Mouse (Mus musculus): ENCODE data around the gene Allc. TPM values are rescaled to one million over a fixed set of nuclear protein-coding genes. Genes with fewer than 3 reads are reported as not detected.

The Allc gene
- total and polyA plus RNA-seq, 3 experiments: not detected

DNA sequence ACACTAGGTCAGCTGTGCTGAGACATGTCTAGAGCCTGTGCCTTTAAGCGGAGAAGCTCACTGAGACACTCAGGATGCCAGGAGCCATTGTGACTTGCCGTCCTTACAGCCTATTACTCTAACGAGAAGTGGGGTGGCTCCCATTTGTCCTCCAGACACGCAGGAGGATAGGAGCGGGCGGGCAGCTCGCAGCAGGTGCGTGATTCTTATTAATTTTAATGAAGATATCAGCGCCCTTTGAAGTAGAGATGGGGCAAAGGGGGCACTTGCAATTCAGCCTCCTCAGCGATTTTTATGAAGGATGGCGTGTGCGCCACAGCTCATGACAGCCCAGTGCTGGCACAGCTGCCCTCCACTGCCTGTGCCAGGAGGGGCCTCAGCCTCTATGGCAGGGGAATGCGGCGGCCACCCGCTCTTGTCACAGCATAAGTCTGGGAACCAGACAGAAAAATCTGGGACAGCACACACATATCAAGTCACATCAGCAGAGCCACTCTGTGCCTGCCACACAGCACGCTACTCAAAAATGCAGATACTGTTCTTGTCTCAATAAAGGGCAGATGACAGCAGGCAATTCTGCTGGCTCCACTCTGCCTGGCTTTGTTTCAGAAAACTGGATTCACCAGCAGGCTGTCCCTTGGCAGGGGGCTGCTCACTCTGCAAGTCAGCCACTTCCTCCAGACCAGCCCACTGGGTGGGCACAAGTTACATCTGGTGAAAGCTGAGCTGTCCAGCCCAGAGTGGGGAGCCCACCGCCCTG lies 25.4 kb upstream of the Allc start:
- no peak for DNase-seq (ENCODE audit: extremely low read depth)
- no peak overlapping the region for H3K4me2 ChIP-seq (ENCODE audit: insufficient read depth, low read depth, poor library complexity, severe bottlenecking)
- no peaks in the 10 kb centered on the region for H3K9me3 ChIP-seq (replicated peaks; ENCODE audit: low read length)
- no peaks in the 10 kb centered on the region for H3K27me3 ChIP-seq (replicated peaks)
- H3K4me3 ChIP-seq (replicated peaks in 1 of 3; ENCODE audit: low read depth in 2 of 3, low read length in 2 of 3, poor library complexity in 1 of 3): no peak overlapping the region
- no peaks in the 10 kb centered on the region; a peak in 1 of 4 replicates for H3K4me1 ChIP-seq (ENCODE audit: control insufficient read depth in 1 of 2, insufficient read depth in 2 of 2)
- H3K27ac ChIP-seq (ENCODE audit: insufficient read depth, low read depth): no peak overlapping the region
- H3K79me2 ChIP-seq (replicated peaks; ENCODE audit: control insufficient read depth, extremely low read depth, insufficient read depth, poor library complexity, severe bottlenecking): no peaks in the 10 kb centered on the region
- no peak overlapping the region for H3K9ac ChIP-seq (ENCODE audit: insufficient read depth, low read depth)
- TF ChIP-seq NRF1 (IDR thresholded peaks at IDR 0.05; ENCODE audit: low read depth, low read length) (no peak), JUND (conservative IDR thresholded peaks at IDR 0.05; ENCODE audit: low read depth, low read length) (no peak), MAFK (IDR thresholded peaks at IDR 0.05; ENCODE audit: insufficient replicate concordance, low read length) (no peak), HCFC1 (IDR thresholded peaks at IDR 0.05; ENCODE audit: low read depth, low read length) (no peak), MXI1 (IDR thresholded peaks at IDR 0.05; ENCODE audit: low read depth, low read length) (no peak), POLR2A (IDR thresholded peaks at IDR 0.05; ENCODE audit: low read depth, low read length) (no peak), NELFE (IDR thresholded peaks at IDR 0.05; ENCODE audit: low read depth, low read length) (no peak), MYC (IDR thresholded peaks at IDR 0.05; ENCODE audit: low read depth, low read length) (no peak), E2F4 (IDR thresholded peaks at IDR 0.05; ENCODE audit: insufficient replicate concordance, low read depth, low read length) (no peak), IRF4 (IDR thresholded peaks at IDR 0.05; ENCODE audit: low read depth, low read length) (no peak), CHD1 (IDR thresholded peaks at IDR 0.05; ENCODE audit: low read depth, low read length) (no peak), BHLHE40 (IDR thresholded peaks at IDR 0.05; ENCODE audit: low read depth, low read length) (no peak), ZMIZ1 (IDR thresholded peaks at IDR 0.05; ENCODE audit: low read depth, low read length) (no peak)
- in situ Hi-C loops (cut with MboI; ENCODE audit: low pct_ligation_motif_present, low pct_unique_long_range_greater_than_20kb, low sequenced_read_pairs): no loop called here
- dilution Hi-C loops (cut with MboI; ENCODE audit: extremely low pct_ligation_motif_present, extremely low pct_unique_long_range_greater_than_20kb, low sequenced_read_pairs): no loop called here
- no peaks in the 10 kb centered on the region for H3K36me3 ChIP-seq (replicated peaks in 1 of 2; ENCODE audit: control insufficient read depth in 1 of 2, insufficient read depth in 1 of 2, low read length in 1 of 2)

DNA sequence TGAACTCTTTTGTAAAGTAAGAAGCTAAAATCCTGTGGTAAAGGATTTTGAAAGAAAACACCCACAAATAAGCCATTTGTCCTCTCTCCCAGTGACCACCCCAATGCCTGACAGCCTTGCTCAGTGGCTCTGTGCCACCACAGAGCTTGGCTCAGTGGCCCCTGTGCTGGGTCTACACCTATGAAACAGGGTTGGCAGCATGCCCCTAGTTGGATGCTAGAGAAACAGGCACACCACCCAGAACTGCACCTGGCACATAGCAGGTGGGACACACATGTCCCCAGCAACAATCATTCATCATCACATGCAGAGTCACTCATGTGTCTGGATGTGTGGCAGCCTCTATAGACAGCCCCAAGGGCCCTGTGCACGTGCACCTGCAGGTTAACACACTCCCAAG lies 21.2 kb upstream of the Allc start:
- Histone ChIP-seq H3K4me2 (ENCODE audit: insufficient read depth, low read depth, poor library complexity, severe bottlenecking) (no peak overlapping the region), H3K27ac (ENCODE audit: insufficient read depth, low read depth) (no peak overlapping the region), H3K4me1 (ENCODE audit: control insufficient read depth in 1 of 2, insufficient read depth in 2 of 2) (no peaks in the 10 kb centered on the region), H3K4me3 (replicated peaks in 1 of 3; ENCODE audit: low read depth in 2 of 3, low read length in 2 of 3, poor library complexity in 1 of 3) (no peak overlapping the region), H3K79me2 (replicated peaks; ENCODE audit: control insufficient read depth, extremely low read depth, insufficient read depth, poor library complexity, severe bottlenecking) (no peaks in the 10 kb centered on the region), H3K27me3 (replicated peaks) (peaks cover 17% of the 10 kb centered on the region), H3K9ac (ENCODE audit: insufficient read depth, low read depth) (no peak overlapping the region), H3K9me3 (replicated peaks; ENCODE audit: low read length) (no peaks in the 10 kb centered on the region), H3K36me3 (replicated peaks in 1 of 2; ENCODE audit: control insufficient read depth in 1 of 2, insufficient read depth in 1 of 2, low read length in 1 of 2) (no peaks in the 10 kb centered on the region)
- no peak for DNase-seq (ENCODE audit: extremely low read depth)
- dilution Hi-C loops (cut with MboI; ENCODE audit: extremely low pct_ligation_motif_present, extremely low pct_unique_long_range_greater_than_20kb, low sequenced_read_pairs) (no loop called here), in situ Hi-C loops (cut with MboI; ENCODE audit: low pct_ligation_motif_present, low pct_unique_long_range_greater_than_20kb, low sequenced_read_pairs) (no loop called here)
- no peak for TF ChIP-seq CHD1 (IDR thresholded peaks at IDR 0.05; ENCODE audit: low read depth, low read length)
- TF ChIP-seq USF1 (IDR thresholded peaks at IDR 0.05; ENCODE audit: low read depth, low read length): no peak
- TF ChIP-seq KAT2A (IDR thresholded peaks at IDR 0.05; ENCODE audit: insufficient replicate concordance, low read length): no peak
- TF ChIP-seq RCOR1 (conservative IDR thresholded peaks at IDR 0.05; ENCODE audit: low read depth, low read length): no peak
- TF ChIP-seq E2F4 (IDR thresholded peaks at IDR 0.05; ENCODE audit: insufficient replicate concordance, low read depth, low read length): no peak
- no peak for TF ChIP-seq CTCF (conservative IDR thresholded peaks at IDR 0.05 in 1 of 2, IDR thresholded peaks at IDR 0.05 in 1 of 2; ENCODE audit: low read depth in 2 of 2, low read length in 2 of 2)
- TF ChIP-seq EP300 (IDR thresholded peaks at IDR 0.05; ENCODE audit: low read length): no peak
- TF ChIP-seq ZNF384 (IDR thresholded peaks at IDR 0.05; ENCODE audit: low read depth, low read length): no peak

Measured in CH12.LX (cell line).